Mouse (Mus musculus): ENCODE measurements around the gene C8g.

Gene C8g

DNA sequence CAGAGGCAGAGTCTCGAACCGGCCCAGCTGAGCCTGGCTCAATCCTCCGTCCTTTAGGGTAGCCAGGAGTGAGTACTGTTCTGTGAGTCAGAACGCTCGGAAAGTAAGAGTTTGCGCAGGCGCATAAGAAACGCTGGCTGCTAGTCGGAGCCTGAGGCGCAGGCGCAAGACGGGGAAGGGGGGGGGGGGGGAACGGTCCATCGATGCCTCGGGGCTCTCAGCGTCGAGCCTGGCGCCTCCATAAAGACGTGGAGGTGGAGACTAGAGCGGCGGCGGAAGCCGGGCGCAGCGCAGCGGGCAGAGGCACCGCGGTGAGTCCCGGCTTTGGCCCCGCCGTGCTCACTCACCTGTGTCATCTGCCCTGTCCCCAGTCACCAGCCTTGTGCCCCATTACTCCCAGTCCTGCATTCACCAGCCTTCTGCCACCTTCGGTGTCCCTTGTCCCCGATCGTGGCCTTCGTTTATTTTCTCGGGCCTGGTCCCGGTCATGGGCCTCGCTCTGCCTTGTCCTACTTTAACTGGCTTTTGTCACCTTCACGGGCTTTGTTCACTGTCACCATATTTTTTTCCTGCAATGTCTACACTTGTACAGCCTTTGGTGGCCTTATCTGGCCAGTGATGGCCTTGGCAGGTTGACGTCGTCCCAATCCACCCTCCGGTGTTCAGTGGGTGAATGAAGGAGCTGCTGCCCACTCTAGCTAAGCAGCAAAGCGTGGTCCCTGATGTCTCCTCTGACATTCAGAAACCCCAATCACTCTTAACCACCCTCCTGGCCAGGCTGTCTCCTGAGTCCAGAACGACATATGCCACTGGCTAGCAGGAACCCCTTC, 728 bp downstream of the C8g start, which contains the start of gene Fbxw5:
Fbxw5 (plus strand) TSS at position 175 of the 830 bp plus-strand sequence.
- in situ Hi-C loops (cut with MboI, MseI): no loop called here

DNA sequence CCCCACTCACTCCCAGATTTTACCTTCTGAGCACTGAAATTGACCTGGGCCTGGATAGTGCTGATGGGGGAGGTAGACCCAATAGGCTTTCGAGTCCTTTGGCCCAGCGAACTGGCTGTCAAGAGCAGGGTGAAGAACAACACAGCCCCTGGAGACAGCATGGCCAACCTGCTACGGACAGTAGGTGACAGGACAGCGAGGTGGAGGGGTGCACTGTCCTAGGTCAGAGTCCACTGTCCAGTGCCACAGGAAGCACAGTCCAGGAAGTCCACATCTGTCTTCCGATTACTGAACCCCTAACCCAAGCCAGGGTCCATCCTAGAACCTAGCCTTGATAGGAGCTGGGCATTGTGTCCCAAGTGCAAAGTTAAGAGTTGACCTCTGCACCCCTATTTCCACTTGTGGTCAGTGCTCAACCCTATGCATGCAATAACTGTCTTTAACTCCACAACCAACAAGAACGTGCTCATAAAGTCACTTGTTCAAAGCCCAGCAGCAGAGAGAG, 1.4 kb downstream of the C8g start:
- in situ Hi-C loops (cut with MboI, MseI): no loop called here

DNA sequence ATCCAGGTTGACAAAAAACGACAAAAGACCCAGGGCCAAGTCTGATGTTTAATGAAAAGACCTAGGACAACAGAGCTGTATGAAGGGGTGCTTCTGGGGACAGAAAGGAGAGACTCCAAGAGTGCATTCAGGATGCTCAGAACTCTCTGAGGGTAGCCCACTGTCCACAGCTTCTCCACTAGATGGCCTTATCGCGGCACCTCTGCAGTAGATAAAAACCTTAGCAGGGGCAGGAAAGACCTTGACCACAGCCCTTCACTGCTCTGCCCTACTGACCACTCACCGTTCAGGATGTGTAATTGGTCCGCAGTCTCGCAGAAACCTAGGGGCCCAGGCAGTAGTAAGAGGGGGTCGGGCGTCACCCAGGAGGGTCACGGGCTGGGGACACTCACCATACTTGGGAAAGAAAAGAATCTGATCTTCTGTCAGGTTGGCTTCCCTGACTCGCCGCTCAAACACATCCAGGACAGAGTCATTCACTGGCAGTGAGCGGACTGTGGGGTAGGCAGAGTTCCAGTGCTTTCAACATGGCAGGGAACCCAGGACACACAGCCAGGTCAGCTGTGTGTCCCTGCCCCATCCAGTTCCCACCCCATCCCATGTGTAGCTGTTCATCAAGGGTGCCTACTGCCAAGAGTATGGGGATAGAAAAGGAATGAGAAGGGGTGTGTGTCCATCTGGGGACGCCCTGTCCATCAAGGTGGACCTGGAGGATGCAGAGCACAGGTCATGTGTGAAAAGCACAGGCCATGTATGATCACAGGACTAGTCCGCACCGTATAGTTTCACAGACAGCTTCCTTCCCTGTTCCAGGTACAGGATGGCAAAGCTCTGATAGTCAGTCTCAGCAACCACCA, 2.7 kb downstream of the C8g start:
- in situ Hi-C loops (cut with MboI, MseI): no loop called here

DNA sequence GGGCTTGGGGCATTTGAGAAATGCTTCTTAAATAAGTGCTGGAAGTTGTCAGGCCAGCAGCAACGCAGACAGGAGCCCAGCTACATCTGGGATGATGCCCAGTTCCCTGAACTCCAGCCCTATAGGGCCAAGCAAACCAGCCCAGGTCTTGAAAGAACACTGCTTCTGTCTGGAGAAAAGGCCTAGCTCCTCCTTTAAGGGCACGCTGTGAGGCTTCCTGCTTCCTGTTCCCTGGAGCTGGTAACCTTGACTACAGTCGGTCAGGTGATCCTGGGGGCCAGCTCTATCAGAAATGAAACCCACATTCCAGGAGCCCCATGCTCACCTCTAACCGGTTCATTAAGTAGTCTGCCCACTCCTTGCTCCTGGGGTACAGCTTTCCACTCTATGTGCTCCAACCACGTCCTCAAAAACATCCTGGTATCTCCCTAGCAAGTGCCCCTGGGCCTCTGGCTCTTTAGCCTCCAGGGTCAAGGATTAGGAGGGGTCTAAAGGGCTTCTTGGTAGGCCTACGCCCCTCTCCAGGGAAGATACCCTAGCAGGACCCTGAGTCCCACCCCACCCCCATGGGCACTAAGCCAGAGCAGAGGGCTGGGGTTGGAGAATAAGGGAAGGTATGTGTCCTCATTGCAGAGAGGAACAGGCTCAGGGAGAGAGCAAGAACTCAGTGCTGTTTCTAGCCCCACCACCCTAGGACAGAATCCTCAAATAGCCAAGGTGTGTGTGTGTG, 3.5 kb downstream of the C8g start:
- in situ Hi-C loops (cut with MboI, MseI): no loop called here

DNA sequence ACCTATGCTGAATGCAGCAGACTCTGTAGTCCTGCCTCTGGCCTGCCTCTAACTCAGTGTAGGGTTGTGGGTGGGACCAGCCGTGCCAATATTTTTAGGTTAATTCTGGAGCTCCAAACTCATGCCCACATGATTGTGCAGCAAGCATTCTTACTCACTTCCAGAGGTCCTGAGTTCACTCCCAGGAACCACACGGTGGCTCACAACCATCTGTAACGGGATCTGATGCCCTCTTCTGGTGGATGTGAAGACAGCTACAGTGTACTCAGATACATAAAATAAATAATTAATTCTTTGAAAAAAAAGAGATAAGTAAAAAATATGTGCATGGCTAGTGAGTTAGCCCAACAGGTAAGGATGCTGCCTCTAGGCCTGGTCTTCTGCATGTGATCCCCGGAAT, 5.1 kb downstream of the C8g start:
- in situ Hi-C loops (cut with MboI, MseI): no loop called here

DNA sequence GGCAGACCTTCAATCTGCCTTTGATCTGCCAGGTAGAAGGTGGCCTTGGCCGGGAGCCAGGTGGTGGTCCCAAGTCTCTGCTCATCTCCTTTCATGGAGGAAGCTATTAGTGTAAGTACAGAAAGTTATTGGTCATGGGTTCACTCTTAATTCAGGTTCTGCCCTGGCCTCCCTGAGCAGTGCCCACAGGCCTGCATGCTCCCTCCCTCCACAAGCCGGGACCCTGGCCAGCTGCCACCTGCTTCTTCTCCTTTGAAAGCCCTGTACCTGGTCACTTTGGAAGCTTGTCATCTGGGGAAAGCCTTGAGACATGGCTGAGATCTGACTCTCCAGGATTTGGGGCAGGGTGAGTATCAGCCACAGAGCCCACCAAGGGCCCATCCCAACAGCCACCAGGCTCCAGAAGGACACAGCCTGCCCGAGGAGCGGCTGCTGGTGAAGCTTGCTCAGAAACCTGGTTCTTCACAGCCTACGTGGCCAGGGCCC, 8.0 kb downstream of the C8g start, which contains the start of gene Lcn12:
Lcn12 (minus strand) TSS at position 436 of the 486 bp plus-strand sequence.
- in situ Hi-C loops (cut with MboI, MseI): no loop called here

DNA sequence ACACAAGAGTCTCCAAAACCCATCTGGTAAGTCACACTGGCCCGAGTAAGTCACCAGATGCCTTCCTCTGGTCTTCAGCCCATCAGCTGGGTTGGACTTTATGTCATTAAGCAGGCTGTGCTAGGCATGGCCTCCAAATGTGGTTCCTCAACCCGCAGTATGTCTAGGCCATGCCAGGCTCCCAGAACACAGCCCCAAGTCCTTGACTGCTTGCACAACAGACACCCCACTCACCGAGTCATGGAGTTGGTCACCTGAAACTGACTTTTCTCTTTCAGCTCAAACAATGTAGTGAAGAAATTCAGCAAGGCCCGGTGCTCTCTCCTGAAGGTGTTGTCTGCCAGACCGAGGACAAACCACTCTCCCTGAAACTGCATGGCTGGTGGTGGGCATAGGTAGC, 8.5 kb downstream of the C8g start:
- in situ Hi-C loops (cut with MboI, MseI): no loop called here

DNA sequence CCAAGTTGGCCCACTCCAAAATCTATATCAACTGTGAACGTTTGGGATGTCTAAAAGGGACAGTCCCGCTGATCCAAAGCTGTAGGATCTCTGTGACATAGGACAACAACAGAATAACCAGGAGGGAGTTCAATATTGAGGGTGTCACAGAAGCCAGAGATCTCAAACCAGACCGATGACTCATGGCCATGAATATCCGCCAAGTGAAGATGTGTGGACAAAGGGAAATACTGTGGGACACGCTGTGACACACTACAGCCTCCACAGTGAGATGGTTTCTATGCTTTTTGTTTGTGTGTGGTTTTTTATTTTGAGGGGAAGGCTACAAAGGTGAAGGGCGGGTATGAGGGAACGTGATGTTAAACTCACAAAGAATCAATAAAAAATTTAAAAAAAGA, 12.8 kb downstream of the C8g start:
- in situ Hi-C loops (cut with MboI, MseI): no loop called here

DNA sequence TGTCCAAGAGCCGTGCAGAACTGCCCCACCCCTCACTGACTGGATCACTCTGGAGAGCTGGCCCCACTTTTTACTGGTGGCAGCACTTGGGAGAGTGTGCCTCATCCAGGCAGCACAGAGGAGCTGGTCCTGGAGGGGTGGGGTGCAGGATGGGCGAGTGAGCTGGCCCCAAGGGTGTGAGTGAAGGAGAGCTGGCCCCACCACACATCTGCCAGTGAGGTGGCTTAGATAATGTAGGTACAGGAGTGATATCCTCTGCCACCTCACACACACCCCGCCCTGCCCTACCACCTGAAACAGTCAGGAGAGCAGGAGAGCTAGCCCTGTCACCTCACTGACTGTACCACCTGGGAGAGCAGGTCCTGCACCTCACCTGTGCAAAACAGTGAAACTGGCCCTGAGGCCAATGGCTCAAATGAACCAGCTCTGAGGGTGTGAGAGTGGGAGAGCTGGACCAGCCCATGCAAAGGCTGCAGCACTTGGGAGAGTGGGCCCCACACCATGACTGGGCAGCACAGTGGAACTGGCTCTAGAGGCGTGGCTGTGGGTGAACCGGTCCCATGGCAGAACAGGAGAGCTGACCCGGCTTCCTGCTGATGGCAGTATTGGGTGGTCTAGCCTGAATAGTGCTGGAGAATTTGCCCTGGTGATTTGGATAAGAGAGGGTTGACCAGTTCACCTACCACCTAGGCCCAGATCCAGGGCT, 13.4 kb downstream of the C8g start:
- in situ Hi-C loops (cut with MboI, MseI): no loop called here

DNA sequence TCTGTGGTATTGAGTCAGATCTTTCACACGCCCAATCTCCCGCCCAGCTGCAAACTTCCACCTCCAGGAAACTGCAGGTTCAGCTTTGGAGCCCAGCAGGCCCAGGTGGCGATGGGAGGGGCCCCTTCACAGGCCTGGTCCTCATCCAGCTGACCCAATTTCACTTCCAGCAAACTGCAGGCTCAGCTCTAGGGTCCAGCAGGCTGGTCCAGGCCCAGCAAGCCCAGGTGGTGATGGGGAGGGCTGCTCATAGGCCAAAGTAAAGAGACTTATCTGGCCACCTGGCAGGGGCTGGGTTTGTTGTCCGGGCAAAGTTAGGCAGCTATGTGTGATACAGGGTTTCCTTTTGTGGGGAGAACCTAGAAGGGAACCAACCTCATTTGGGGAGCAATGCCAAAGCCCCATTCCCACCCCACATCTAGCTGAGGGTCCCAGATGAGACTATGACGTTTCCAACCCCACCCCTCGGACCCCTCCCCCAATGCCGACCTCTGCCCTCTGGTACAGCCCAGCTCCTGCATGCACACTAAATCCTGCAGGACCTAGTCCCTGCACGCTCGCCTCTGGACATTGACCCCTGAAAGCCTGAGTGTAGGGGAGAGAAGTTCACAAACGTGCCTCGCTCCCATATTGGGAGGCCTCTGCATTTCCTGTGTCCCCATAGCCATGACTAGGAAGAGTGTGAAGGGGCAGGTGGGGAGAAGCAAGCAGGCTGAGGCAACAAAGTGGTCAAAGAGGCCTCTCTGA, 16.4 kb downstream of the C8g start:
- in situ Hi-C loops (cut with MboI, MseI): no loop called here

DNA sequence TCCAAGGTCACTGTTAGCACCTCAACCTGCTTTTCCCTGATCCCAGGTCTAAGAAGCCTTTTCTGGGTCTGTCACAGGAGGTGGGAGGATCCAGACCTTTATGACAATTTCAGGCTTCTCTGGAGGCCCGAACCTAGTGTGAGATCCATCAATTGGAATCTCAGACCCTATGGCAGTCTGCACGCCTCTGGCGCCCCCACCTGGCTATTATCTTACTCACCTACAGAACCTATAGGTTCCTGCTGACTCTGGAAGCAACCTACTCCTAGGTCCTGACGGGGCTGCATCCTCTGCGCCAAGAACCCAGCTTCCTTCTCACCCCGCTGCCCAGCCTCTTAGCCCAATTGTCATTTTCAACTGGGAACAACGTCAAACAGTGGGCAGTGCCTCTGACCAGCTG, 18.6 kb downstream of the C8g start:
- in situ Hi-C loops (cut with MboI, MseI): no loop called here

DNA sequence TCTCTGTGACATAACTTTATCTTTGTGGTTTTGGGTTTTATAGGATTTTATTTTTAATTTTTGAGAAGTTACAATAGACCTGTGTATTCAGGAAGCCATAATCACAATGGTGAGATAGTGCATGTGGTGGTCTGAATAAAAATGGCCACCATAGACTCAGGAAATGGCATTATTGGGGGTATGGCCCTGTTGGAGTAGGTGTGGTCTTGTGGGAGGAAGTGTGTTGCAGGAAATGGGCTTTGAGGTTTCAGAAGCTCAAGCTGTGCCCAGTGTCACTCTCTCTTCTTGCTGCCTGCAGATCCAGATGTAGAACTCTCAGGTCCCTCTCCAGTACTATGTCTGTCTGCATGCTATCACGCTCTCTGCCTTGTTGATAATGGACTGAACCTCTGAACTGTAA, 21.0 kb downstream of the C8g start:
- in situ Hi-C loops (cut with MboI, MseI): no loop called here

DNA sequence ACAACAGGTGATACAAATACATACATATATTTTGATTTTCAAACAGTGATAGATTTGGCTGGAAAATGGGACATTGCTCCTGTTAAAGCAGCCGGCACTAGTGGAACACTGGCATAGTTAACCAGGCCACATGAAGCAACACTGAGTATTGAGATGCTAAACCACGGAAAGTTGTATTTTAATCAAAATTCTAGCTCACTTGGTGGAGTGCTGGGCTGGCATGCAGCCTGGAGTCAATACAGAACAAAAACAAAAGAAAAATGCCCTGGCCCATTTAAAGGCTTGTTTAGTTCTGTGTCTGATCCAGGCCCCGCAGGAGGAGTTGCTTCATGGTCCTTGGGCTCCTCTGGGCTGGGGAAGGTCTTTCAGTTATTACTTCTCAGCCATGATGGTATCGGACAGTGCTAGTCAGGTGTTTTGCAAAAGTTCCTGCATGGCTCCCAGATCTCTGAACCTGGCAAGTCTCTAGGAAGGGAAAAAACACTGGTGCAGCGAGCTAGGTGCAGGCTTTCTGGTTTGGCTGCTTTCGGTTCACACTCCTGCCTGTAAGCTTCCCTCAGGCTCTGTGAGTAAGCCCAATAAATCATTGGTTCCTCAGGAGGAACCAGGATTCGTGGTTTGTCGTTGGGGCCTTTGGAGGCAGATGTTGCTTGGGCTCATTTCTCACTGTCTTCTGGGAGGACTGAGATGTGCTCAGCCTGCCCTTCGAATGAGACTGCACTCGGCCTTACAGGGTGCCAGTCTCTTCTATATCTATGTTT, 21.8 kb downstream of the C8g start:
- in situ Hi-C loops (cut with MboI, MseI): no loop called here

DNA sequence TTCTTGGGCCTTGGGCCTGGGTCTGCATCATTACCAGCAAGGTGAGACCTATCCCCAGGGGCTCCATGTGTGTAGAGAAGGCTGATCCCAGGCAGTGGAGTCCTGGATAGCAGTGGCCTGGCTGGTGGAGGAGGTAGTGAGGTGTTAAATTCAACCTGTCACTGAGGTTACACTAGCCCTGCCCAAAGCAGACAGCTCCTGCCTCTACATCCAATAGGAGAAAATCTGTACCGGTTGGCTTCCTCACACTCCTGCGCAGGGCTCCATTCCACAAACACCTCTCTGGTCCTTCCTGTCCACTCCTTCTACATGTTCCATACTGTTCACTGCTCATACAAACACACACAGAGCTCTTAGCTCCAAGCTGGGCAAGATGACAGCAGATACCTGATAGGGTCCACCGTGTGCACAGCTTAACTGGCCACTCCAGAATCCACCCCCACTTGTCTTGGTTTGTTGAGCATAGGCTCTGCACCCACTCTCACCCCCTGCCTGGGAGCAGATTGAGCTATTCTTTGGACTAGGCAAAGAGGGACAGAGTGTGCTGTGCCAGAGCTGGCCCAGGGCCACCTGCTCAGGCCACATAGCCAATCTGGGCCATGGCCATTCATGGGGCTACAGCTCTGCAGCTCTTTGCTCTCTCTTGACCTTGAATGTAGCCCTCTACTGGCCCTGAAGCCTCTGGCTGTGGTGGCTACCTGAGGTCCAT, 23.4 kb downstream of the C8g start:
- in situ Hi-C loops (cut with MboI, MseI): no loop called here

DNA sequence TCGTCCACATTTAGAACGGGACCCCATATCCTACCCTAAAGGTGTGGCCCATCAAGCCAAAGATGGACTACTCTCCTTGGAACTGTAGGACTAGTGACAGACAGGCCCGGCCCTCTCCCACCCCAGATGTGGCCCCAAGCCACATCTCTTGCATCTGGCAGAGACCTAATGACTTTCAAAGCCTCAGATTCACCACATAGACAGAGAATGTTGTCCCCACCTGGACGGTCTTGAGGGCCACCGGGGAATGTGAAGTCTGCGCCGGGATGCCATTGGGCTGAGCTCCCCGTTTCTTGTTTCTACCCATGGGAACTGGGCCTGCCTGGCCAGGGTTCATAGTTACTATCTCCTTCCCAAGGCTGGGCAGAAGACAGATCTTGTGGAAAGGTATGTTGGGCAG, 24.0 kb downstream of the C8g start:
- in situ Hi-C loops (cut with MboI, MseI): no loop called here

DNA sequence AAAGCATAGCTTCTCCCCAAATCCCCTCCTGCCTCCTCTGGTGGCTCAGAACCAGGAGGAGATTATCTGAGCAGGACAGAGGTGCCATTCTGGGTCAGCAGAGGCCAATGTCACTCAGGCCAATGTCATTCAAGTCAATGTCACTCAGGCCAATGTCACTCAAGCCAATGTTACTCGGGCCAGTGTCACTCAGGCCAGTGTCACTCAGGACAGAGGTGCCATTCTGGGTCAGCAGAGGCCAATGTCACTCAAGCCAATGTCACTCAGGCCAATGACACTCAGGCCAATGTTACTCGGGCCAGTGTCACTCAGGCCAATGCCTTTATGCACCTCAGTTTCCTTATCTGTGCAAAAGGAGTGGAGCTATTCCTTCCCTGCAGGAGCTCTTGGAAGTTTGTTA, 29.0 kb downstream of the C8g start:
- in situ Hi-C loops (cut with MboI, MseI): no loop called here

DNA sequence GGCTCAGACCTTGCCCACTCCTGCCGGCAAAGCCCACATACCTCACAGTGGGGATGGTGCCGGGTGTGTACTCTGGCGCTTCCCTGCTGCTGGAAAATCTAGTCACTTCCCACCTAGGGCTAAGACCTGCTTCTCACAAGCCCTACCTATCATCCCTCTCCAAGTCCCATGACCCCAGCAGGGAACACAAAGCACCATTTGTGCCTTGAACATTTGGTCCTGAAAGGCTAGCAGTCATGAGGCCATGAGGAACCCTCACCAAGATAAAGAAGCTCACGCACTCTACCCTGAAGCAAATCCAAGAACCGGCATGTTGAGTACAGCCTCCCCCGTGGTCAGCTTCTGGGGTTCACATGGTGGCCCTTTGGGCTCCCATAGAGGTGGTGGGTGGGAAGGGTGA, 31.6 kb downstream of the C8g start, which contains the start of gene Ptgds:
Ptgds (minus strand) TSS at position 78 of the 400 bp plus-strand sequence.
- in situ Hi-C loops (cut with MboI, MseI): no loop called here

DNA sequence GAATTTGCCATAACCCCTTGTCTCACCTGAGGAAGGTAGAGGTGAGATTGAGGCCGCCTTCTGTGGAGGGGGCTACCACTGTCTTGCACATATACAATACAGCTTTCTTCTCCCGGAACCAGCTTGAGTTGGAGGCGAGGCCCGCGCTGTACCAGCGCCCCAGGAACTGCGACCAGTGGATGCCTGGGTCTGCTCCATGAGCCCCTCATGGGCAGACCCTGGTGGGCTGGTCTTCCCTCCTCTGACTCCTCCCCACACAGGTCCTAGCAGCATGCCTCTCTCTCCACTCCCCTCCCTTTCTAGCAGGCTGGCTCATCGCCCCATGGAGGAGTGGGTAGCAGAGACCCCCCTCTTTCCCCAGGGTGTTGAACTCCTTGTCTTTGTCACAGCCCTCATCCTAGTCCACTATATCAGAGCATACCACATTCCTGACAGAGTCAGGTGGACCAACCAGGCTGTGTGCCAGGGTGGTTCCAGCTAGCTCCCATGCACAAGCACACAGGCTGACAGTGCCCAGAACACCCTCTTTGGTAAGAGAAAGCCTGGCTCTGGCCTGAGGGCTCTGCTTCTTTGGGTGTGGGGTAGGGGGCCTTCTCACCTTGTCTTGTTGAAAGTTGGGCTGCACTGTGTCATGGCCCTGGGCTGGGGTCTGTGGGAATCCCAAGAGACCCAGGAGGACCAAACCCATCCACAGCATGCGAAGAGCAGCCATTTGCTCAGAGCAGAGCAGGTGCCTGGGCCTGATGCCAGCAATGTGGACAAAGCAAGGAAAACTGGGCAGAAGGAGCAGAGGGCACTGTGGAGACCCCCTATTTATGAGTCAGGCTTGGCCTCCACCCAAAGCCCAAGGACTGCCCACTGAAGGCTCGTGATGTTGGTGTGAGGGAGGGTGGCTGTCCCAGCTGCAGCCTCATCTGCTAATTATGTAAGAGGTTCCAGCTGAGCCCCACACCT, 32.3 kb downstream of the C8g start:
- in situ Hi-C loops (cut with MboI, MseI): no loop called here
